Mouse (Mus musculus) olfactory bulb, adult 2 months (tissue): ENCODE measurements around the gene Slc24a4.

ENCODE experiments used
- CTCF ChIP-seq: fragments of 200-500 bp; IDR thresholded peaks from 2 replicates; pipeline ENCODE4 v1.5.1; 2012; ENCODE audit warnings: low read depth, mild to moderate bottlenecking, low read length, moderate library complexity; ENCODE audit not compliant: insufficient read depth
- POLR2A ChIP-seq: fragments of 200-500 bp; IDR thresholded peaks from 2 replicates; pipeline ENCODE4 v1.6.1; 2012; ENCODE audit warnings: mild to moderate bottlenecking, low read depth, low read length, moderate library complexity; ENCODE audit not compliant: insufficient read depth

GRCm38 (mm10) chr12:102294634-102295033 is 166.1 kb downstream of the Slc24a4 start:
- TF ChIP-seq CTCF = no peak
- no peak for TF ChIP-seq POLR2A
